Mouse (Mus musculus) heart, adult 2 months (tissue): ENCODE measurements at regions not wholly inside any gene's neighbourhood (a gene's known extent, or its start where the extent isn't known, plus 50 kb on each side); places are given as distances from the start of the nearest gene placed in this dataset.

Source experiments
- CTCF ChIP-seq: fragments of 200-600 bp; IDR thresholded peaks from 2 replicates; pipeline ENCODE4 v1.8.1; 2022; ENCODE audit warnings: antibody characterized with exemption, mild to moderate bottlenecking, moderate library complexity
- EP300 ChIP-seq: fragments of 200-500 bp; IDR thresholded peaks from 2 replicates; pipeline ENCODE4 v1.6.1; 2011; ENCODE audit warnings: low read depth, low read length, control low read depth; ENCODE audit not compliant: insufficient read depth
- POLR2A ChIP-seq: fragments of 200-500 bp; IDR thresholded peaks from 2 replicates; pipeline ENCODE4 v1.6.1; 2011; ENCODE audit warnings: mild to moderate bottlenecking, low read depth, low read length, control low read depth; ENCODE audit not compliant: insufficient read depth

DNA sequence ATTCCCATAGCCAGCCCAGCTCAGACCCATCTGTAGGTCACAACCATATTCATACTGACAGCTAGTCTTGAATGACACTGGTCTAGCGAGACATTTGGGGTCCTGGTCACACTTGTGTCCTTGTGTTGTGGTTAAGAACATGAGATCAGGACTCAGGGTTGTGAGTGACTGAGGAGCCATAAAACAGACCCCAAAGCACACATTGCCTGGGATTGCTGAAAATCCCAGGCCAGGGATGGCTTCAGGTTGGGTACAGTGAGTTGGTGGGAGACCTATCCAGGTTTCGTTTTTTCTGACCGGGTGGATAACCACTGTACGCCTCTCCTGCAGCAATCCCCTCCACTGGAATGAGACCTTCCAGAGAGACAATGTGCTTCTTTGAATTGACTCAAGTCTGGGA is 322.8 kb upstream of the Irx1 start:
- TF ChIP-seq POLR2A (no peak), CTCF (no peak), EP300 (no peak)
